Mouse (Mus musculus): Measurements from ENCODE around the gene Fhl2.
"Not testable (repeated sequence)": the region's sequence is repeated elsewhere in the genome, so short reads cannot be mapped to it uniquely, and the experiment has no call there.

Fhl2 gene

DNA sequence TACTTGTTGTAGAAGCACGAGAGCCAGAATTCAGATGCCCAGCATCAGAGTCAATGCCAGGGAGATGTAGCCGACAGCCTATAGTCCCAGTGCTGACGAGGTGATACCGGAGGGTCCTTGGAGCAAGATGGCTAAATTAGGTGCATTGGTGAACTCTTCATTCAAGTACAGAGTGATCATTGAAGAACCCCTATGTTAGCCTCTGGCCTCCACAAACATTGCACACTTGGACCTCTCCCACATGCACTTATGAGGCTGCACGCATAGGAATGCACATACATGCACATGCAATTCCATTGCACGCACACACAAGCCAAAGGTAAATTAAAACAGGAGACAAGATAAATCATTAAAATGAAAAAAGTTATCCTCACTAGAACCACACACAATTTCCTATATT is 3.4 kb downstream of the Fhl2 start:
- no peak for DNase-seq (ENCODE audit: low read depth, low spot score)

DNA sequence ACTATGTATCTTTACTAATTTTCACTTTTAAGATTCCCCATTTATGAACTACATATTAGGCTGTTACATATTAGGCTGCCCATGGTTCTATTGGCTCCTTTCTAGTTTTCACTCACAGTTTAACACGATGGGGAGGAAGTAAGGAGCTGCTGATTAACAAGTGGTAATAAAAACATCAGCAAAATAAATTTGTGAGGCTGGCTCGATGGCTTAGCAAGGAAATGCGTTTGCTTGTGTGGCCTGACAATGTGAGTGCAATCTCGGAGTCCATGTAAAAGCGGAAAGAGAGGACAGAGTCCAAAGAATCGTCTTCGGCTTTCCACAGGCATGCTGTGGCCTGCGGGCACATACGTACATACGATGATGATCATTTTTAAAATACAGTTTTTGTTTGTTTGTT is 4.3 kb downstream of the Fhl2 start:
- DNase-seq (ENCODE audit: low read depth, low spot score), result no peak

DNA sequence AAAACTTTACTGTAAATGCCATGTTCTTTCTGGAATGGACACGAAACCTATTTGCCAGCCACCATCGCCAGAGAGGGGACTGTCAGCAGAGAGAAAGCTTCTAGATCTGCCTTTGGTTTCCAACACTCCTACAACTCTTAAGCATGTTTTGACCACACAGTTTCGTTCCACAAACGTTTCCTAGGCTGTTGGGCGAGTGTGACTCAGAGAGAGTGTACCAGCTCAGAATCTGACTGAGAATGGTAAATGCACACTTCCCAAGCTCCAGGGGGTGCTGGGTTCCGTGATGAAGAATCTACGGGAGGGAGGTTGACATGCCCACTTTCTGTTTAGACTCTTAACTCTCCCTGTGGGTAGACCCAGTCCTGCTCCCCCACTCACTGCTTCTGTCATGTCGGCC is 5.7 kb downstream of the Fhl2 start:
- DNase-seq (ENCODE audit: low read depth, low spot score), result no peak

DNA sequence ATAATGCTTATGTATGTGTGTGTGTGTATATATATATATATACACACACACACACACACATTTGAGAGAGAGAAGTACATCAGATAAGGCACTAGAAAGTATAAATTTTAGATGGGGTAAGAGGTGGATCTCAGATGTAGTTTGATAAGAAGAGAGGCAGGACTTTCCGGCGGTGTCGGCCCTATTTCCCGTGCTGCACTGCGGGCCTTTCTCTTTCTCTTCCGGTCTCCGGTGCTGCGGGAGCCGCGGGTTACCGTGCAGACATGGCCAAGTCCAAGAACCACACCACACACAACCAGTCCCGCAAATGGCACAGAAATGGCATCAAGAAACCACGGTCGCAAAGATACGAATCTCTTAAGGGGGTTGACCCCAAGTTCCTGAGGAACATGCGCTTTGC is 7.9 kb downstream of the Fhl2 start:
- not testable (repeated sequence) for DNase-seq (ENCODE audit: low read depth, low spot score)

DNA sequence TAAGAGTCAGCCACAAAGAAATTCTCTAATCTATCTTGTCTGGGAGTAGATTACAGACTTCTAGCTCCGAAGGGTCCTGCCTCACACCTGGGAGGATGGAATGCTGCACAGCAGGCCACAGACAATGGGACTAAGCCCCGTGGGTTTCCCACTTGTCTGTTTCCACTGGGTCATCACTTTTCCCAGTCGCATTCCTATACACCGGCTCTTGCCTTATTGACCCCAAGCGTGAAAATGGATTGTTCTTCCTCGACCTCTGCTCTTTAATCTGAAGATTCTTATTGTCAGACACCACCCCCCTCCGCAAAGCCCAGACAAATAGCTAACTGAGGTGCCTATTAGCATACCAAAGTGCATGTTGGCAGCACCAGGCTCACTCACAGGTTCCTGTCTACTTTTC is 10.4 kb downstream of the Fhl2 start:
- DNase-seq (ENCODE audit: low read depth, low spot score), result no peak

DNA sequence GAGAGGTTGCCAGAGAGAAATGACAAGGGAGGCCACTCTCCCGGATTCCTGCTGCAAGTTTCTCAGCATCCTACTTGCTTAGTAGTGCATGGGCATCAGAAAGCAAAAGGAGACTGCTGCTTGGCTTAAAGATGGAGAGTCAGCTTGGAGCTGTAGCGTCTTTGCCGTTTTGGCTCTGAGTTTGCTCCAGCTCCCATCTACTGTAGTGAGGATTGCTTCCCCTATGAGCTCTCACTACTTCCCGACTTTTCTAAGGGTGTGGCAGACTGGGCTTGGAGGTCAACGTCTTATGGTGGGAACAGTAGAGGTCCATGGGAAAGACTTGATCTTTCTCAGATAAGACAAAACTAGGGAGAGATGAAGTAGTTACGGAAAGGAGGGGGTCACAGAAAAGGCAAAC is 15.9 kb downstream of the Fhl2 start:
- no peak for DNase-seq (ENCODE audit: low read depth, low spot score)

DNA sequence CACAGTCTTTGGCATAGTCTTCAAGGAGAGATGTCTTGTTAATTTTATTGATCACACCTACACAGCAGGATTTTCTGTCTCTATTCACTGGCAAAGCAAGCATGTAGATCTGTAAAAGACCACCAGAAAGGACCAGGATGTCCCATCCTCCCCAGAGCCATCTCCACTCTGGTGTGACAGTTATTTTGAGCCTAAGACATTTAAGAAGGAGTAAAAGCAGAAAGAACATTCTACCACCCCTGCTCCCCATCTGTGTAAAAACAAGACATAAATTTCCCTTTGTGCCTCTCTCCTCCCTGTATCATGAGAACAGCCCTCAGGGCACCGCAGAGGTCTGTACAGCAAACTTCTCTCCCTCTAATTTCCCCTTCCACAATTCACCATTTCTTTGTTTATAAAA is 18.0 kb downstream of the Fhl2 start:
- no peak for DNase-seq (ENCODE audit: low read depth, low spot score)

DNA sequence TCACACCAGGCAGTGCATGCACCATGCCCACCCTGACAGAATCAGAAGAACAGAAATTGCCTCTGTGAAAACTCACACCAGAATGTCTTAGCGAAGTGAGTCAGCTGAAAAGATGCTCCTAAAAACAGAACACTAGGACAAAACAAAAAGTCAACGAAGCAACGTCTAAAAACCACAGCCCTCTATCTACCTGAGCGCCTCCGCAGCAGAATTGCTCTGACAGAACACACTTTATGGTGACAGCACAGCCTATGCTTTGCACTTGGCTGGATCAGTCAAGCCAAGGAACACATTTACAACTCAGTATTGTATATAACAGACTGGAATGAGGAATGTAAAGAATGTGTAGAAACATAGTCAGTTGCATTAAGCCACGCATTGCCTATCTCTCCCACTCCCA is 18.4 kb downstream of the Fhl2 start:
- DNase-seq (ENCODE audit: low read depth, low spot score), result no peak

DNA sequence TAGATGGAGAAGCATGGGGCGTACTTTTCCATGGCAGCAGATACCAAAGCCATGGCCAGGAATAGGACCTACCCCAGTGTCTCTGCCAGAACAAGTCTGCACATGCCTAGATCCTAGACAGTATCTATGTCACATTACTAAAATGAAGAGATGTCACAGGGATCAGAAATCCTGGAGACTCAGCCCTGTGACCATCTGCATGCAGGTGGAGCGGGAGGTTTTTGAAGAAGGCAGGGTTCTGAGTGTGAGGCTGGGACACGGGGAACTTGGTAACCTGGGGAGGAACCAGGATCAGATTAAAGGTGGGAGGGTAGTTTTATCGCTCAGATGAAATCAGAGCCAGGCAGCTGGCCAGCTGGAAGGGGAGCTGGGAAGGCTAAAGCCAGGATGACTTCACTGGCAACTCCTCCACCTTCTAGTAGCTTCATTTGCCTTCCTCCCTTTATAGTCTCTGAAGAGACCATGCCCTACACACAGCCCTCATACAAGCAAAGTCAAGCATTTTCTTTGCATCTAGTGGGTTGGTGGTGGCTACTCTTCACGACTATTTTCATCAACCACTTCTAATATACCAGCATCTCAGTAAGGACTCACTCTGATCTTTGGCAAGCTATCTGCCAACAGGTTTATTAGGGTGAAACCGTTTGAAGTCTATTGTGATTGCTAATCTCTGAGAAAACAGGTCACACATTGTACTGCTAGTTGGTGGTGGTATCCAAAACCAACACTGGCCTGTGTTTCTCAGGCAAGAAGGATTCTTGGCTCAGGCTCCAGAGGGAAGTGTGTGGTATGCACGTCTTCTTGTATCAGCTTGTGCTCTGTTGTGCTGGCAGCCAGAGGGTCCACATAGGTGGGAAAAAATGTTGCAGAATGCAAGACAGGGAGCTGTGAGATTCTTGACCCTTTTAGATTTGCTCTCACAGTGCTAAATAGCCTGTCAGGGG is 23.2 kb downstream of the Fhl2 start:
- DNase-seq (ENCODE audit: low read depth, low spot score), result no peak

DNA sequence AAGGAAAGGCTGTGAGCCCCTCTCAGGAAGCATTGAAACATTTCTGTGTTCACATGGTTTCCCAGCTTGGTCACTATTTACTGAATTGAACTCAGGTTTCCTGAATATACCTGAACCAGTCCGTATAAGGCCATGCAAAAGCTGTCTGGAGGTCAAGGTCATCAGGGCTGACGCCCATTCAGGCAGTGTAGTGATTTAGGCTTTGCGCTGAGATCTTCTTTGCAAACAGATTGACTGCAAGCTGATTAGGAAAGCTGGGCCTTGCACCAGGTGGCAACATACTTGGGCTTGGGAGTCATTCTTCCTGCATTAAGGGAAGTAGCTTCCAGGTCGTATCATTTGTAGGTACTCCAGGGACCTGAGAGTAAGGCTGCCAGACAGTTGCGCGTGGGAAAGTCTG is 25.0 kb downstream of the Fhl2 start:
- no peak for DNase-seq (ENCODE audit: low read depth, low spot score)

DNA sequence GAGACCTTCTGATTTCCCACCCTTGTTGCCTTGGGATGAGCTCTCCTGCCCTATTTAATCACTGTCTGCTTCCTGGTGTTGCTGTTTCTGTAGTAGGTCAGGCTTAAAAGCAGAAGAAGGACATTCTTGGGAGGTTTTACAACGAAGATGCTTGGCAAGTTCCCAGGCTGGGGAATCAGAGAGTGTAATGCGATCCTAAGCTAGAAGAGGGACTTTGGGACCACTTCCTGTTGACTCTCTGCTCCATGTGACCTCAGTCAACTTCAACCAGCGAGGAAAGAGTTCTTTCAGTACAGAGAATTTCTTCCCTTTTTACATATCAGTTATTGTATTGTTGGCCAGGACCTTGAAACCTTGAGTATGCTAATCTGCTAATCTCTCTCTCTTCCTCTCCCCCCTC is 25.7 kb downstream of the Fhl2 start:
- no peak for DNase-seq (ENCODE audit: low read depth, low spot score)

DNA sequence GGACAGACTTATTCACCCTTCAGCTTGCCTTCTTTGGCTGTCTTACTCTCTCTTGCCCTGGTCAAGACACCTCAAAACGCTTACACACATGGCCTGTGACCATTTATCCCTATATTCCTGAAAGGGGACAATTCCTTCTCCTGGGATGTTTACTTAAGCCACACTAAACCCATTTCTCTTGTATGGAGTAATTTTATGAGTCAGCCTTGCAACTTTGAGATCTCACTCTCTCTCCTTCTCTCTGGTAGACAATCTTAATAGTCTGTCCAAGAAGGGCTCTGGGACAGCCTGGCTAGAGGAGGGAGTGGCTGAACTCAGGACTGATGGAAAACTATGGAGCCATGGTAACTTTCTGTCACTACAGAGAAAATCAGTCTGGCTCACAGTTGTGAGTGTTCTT is 27.1 kb downstream of the Fhl2 start:
- no peak for DNase-seq (ENCODE audit: low read depth, low spot score)

DNA sequence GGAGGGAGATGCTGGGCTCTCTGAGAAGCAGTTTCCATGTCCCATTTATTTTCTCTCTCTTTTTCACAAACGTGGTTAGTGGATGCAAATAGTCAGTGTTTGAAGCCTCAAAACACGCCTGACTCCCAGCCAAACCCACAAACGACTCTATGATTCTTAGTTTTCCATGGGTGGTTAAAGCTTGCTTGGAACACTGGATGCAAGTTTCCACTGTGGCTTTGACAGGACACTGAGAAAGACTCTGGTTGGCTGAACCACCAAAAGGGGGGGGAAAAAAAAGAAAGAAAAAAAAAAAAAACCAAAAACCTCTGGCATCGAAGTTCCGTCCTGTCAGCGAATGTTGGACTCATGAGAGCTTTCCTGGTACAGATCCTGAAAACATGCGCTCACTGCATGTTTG is 27.6 kb downstream of the Fhl2 start:
- DNase-seq (ENCODE audit: low read depth, low spot score), result no peak

DNA sequence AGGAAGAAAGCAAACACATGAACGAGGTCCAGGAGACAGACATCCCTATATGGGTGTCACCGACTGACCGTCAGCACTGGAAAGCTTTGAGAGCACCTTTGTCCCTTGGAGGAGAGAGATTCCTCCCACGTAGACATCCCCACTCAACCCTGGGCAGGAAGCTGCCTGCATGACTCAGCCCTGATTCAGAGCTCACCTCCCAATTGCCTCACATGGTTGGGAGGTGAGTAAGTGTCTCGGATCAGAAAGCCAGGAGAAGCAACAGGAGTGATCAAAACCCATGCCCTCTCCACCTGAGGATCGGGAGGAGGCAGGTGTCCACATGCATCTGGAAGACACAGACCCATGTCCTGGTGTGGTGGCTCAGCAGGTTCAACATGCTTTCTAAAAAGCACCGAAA is 28.2 kb downstream of the Fhl2 start:
- DNase-seq (ENCODE audit: low read depth, low spot score), result no peak

DNA sequence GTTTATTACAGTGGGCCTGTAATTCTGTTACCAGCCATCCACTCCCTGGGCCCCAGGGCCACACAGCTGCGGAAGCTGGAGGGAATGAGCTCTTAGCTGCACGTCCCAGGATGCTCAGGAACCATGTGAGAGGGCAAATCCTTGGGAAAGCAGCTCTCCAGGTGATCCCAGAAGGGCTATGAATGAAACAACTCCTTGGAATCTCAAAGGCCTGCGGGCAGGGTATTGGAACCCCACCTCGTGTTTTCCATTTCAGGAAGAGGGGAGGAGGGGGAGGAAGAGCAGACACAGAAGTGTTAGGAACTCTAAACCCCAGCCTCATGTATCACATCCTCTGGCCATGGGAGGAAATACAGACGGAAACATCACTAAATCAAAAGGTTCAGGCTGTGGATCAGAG is 28.8 kb downstream of the Fhl2 start:
- no peak for DNase-seq (ENCODE audit: low read depth, low spot score)

DNA sequence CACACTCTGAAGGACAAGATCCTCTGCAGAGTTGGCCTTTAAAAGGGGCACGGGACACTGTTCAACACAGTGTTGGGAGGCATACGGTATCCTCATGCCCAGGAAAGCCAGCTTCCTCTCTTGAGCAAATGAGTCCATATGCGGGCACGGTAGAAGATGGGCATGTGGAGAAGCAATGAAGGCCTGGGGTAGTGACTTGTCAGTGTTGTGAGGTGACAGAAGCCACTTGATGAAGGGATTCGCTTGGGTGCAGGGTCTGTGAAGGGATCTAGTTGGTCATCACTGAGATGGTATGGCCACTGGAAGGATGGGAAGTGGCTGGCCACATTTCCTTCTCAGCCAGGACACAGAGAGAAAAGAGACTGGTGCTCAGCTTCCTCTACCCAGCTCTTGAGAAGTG is 32.2 kb downstream of the Fhl2 start:
- DNase-seq (ENCODE audit: low read depth, low spot score), result no peak

DNA sequence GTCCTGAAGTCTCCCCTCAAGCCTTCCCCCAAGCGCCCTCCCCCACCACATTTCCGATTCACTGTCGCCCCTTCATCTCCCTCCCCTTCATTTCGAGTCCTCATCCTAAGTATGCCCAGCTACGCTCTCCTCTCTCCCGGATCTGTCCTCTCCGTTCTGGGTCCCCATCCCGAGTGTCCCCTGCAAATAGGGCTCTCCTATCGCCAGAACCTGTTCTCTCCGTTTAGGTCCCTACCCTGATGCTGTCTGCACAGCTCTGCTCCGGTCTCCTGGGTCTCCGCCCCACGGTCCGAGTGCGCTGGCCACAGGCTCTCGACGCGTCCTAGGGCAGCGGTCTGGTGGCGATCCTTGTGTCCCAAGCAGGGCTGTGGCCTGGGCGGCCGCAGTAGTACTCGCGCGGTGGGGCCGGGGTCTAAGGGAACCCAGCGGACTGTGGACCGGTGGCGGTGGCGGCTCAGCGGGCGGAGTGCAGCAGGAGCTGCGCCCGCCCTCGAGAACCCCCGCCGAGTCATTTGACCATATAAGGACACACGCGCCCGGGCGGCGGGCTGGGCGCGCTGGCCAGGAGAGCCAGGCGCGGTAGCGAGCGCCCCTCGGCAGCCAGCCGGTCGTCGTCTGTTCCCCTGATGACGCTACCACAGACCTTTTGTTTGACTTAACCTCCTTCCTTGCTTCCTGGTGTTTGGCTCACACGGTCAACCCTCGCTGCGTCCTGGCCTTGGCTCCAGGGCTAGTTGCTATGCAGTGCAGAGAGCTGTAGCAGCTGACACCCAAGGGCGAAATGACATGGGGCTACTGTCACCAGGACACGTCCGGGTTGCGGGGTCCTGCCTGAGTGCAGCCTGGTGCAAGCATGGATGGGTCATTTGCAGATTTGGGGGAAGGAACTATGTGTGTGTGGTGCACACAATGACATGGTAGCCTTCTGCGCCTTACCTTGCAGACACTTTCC is 33.0 kb downstream of the Fhl2 start:
- DNase-seq (ENCODE audit: low read depth, low spot score), result no peak

DNA sequence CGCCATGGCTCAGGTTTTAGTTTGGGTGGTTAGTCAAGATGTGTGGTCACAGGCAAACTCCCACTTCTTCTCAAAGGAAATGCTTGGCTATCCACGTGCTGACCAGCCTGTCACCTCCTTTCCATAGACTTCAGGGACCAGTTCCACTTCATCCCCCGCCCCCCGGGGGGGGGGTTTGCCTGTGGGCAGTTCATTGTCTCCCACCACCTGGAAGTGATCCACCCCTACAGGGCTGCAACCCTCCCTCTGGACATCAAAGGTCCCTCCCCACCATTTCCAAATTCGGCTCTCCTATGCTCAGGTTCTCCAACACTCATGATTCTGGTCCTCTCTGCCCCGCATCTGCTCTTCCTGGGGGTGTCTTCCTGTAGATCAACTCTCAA is 33.7 kb downstream of the Fhl2 start:
- DNase-seq (ENCODE audit: low read depth, low spot score), result no peak

DNA sequence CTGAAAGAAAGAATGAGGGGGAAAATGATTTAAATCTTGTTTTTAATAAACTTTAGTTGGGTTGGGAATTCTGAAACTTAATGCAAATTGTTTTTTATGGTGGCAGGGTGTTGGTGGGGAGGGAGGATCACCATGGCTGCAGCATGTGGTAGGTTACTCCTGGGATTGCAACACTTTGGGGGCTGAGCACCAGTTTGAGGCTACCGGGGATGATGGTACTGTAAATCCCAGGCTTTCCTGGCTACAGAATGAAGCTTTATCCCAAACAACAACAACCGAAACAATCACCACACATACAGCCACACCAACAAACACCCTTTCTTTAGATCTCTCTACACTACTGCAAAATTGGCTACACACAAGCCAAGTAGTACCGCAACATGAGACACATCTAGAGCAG is 34.4 kb downstream of the Fhl2 start:
- DNase-seq (ENCODE audit: low read depth, low spot score), result no peak

DNA sequence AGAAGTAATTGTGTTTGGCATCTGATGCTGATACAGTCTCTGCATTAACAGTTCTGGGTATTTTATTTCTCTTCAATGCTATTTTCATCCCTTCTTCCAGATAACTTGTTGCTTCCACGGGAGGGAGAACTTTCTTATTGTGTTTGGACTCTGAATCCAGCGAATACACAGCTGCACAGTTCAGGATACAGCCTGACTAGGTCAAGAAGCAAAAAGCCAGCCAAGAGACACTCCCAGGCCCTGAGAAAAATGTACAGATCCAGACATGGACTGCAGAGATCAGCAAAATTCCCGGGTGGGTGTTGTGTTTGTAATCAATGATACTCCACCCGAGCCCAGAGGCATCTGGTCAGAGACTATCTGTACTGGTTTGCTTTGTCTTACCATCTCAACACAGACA is 37.4 kb downstream of the Fhl2 start:
- DNase-seq (ENCODE audit: low read depth, low spot score), result no peak

DNA sequence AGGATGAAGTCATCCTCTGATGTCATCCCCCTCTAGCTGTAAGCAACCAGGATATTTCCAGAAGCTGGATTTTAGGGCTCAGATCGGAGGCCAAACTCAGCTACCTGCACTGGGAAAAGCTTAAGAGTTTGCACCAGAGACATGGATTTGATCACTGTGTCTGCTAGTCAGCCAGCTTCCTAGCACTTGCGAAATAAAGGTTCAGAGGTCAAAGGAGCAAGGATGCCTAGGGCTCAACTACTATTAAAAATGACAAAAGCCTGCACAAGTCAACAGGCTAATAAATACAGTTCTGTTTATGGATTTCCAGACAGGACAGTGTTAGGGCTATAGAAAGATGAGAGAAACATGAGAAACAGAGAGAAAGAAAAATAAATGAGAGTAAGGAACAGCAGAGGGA is 38.9 kb downstream of the Fhl2 start:
- DNase-seq (ENCODE audit: low read depth, low spot score), result no peak

DNA sequence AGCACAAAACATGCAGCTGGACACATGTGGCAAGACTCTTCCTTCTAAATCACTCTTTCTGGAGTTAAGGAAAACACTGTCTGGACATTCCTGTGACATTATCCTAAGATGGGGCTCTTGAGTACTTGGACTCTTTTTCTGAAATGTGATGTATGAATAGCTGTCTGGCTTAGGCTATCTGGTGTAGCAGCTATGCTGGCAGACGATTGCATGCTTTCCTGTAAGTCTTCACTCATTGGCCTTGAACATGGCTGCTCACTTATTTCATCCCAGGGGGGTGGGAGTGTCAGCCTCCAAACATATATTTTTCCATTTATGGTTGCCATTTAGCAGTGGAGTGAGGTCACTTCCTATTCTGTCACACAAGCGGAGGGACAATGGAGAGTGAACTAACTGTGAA is 42.3 kb downstream of the Fhl2 start:
- no peak for DNase-seq (ENCODE audit: low read depth, low spot score)

DNA sequence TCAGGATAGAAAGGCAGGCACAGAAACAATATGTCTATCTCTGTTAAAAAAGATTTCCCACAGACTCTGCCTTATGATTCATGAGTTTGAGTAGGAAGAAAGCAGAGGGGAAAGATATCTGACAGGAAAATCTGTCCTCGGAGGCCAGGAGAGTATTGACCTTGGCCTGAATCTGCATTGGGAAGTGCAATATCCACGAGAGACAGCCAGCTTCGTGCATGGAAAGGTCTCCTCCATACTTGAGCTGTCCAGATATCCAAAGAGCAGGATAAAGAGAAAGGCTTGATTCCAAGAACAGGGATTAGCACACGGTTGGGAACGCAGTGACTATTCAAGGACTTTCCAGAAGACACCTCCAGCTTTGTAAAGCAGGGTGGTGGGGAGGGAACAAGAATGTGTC is 43.2 kb downstream of the Fhl2 start:
- DNase-seq (ENCODE audit: low read depth, low spot score), result no peak

All from retina, postnatal 7 days (tissue).